Mouse (Mus musculus): Measurements from ENCODE around the gene Pde7b.
A peak's percentile ranks its signal among the peaks of the same experiment; 100 is the strongest.

Pde7b gene

DNA sequence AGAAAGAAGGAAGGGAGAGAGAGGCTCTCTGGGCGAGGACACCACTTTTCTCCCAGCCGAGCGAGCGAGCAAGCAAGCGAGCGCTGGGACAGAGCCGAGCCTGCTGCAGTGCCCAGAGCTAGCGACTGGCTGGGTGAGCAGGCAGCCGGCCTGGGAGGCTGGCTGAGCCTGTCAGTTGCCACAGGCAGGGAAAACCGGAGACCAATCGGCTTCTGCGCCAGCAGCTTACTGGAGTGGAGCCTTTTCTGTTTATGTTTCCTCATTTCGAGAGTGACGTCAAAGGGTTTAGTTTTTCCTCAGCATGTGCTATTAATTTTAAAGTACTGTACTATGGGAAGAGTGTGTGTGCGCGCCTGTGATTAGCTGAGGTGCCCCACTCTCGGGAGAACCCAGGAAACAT lies at the start of gene Pde7b:
Gene Pde7b, minus strand, starts transcription at position 173 of the 400 bp plus-strand sequence.
- peak; percentile 70 to 82 for DNase-seq (ENCODE audit: low spot score in 2 of 2)

DNA sequence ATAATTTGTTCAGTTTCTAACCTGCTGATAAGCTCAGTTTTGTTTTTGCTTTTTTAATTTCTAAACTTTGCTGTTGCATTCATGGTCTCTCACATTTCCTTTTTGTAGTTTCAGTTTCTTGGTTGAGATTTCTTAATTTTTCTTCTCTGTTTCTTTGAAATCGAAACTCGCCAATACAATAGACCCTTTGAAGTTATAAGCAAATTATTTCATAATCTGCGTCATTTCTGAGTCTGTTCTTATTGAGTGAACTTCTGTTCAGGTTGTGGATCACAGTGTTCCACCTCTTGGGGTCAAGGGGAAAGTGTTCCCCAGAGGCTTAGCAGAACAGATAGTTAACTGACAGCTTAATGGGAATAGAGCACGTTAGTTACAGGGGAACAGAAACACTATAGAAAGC lies 47.2 kb upstream of the Pde7b start:
- DNase-seq (ENCODE audit: low spot score in 2 of 2) = no peak

DNA sequence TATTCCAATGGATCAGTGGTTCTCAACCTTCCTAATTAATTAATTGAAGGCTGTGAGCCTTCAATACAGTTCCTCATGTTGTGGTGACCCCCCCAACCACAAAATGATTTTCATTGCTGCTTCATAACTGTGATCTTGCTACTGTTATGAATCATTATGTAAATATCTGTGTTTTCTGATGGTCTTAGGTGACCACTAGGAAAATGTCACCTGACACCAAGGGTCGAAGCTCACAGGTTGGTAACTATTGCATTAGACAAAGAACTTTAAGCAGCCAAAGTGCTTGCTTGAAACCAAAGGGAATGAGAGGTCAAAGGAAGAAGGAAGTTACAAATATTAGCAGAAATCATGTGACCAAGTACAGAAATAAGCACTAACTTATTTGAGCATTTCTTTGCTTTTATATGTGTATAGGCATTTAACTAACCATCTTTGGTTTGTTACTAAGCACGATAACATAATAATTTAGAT lies 45.6 kb upstream of the Pde7b start:
- DNase-seq (ENCODE audit: low spot score in 2 of 2) = no peak

DNA sequence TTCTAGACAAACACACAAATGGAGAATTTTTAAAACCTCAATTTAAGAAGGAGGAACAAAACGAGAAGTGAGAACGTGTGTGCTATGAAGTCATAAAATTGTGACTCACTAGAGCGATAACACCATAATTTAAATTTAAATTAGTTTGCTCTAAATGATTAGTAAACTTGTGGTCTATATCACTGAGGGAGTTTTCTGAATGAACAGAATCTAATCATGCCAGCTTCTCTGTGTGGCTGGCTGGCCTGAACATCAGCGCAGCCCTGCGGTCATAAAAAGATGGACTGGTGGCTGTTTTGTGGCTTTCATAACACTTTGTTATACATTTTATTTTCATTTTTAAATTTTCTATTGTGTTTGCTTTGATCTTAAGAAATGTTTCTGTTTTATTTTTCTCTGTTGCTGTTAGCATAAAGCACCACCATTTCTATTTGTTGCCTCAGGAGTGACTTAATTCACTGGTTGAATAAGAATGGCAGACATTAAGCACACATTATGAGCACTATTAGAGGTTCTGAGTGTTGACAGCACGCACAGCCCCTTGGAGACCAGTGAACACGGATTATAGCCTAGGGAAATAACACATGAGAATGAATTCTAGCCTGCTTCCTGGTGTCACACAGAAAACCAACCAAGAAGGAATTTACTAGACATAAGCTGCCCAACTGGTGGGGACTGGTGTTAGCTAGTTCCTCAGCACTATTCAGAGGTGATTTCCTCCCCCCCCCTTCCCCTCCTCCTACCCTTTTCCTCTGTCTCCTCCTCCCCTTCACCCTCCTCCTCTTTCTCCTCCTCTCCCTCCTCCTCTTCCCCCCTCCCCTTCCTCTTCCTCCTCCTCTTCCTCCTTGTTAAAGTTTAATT lies 44.9 kb upstream of the Pde7b start:
- DNase-seq (ENCODE audit: low spot score in 2 of 2) = no peak

DNA sequence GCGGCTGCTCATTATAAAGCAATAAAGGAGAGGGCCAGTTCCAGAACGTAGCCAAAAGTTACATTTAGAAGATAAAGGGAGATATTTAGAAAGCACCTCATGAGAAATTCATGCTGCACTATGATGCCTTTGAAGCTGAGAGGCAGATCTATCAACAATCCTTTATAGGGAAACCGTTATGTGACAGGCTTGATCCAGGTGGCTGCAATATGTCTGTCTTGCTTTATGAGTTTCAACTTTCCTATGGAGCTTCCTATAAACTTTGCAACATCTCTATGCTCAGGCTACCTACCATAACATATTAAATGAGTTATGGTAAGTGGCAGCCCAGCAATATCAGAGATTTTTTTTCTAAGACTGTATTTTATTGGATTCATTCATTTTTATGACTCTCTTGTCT lies 39.5 kb upstream of the Pde7b start:
- no peak for DNase-seq (ENCODE audit: low spot score in 2 of 2)

DNA sequence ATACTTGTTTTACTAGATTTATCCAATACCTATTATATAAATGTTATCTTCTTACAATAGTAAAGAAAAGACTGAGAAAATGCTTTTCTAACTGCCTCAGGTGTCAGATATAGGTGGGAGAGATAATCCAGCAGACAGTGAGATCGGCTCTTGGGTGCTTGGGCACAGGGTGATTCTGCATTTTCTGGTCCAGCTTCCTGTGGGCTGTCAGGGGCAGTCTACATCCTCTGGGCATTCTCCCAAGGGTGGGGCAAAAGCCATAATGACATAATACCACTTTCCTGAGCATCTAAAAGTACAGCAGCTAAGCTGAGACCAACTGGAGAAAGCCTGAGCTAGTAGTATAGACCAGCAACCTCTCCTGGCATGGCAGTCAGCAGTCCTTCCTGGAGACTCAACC lies 34.1 kb upstream of the Pde7b start:
- DNase-seq (ENCODE audit: low spot score in 2 of 2) = no peak

DNA sequence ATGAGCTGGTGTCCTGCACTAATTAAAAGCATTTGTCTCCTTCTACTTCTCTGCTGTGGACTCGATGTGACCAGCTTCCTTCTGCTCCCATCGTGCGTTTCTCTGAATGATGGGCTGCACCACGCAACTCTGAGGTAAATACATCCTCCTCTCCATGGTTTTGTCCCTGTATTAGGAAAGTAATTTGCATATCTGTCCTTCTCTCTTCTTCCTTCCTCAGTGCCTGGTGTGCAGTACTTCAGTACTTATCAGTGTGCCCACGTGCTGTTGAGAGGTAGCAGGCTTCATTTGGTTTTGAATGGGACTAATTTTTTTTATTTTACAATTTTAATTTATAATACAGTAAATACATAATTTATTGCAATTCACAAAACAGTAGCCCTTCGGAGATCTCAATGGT lies 33.4 kb upstream of the Pde7b start:
- no peak for DNase-seq (ENCODE audit: low spot score in 2 of 2)

DNA sequence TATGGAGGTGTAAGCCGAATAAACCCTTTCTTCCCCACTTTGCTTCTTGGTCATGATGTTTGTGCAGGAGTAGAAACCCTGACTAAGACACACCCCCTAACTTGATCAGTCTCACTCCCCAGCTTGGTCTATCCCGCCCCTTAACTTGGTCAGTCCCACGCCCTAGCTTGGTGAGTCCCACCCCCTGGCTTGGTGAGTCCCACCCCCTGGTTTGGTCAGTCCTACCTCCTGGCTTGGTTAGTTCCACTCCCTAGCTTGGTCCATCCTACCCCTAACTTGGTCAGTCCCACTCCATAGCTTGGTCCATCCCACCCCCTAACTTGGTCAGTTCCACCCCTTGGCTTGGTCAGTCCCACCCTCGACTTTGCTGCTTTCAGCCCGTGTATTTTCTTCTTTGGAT lies 31.3 kb upstream of the Pde7b start:
- no peak for DNase-seq (ENCODE audit: low spot score in 2 of 2)

DNA sequence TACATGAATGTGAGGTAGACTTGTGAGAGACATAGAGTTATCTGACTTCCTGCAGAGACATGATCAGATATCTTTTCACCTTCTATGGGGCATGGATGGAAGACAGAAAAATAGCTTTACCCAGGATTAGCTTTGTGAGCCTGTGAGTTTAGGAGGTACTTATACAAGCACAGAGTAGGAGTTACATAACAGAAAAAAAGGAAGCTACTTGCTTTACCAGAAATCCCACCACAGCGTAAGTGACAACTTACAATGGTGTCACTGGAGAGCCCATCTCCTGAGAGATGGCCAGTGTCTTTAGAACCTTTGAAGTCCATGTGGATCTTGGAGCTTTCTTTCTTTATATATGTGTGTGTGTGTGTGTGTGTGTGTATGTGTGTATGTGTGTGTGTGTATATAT lies 28.0 kb upstream of the Pde7b start:
- no peak for DNase-seq (ENCODE audit: low spot score in 2 of 2)

DNA sequence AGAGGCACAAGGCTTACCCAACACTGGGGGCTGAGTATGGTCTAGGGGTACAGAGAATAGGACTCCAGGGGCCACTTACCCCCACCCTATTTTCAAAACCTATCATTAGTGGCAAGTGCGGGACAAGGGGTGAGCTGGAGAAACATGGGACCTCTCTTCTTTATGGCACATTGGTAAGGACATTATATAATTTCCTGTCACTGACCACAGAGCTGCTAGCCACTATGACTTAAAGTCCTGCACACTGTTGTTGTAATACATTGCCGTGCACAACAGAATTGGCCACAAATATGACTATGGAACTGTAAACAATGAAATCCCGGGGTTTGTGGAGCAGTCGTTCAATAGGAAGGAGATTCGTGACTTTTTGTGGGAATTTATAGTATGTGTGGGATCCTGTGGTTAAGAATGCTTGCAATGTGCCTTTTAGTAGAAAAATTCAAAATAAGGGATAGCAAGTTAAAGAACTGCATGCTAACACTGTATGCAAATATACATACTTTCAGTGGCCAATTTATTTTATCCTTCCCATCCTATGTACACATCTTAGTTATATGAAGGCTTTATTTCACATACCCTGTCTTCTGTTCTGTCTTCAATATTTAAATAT lies 25.9 kb upstream of the Pde7b start:
- peak in 1 of 2 experiments; percentile 4 for DNase-seq (ENCODE audit: low spot score in 2 of 2)

DNA sequence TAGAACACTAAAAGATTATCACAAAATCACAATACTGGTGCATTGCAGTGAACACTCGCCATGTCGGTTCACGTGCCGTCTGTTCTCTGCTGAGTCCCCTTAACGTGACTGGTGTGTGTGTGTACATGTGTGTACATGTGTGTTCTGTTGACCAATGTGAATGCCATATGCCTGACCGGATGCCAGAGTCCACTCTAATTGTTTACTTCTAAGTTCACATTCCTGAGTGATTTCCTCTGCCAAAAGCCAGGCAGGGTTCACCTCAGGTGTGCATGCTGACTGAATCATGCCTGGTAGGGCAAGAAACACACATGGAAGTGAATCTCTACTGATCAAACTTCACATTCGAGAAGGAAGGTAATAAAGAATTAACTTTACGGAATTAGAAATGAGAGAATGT lies 24.1 kb upstream of the Pde7b start:
- no peak for DNase-seq (ENCODE audit: low spot score in 2 of 2)

DNA sequence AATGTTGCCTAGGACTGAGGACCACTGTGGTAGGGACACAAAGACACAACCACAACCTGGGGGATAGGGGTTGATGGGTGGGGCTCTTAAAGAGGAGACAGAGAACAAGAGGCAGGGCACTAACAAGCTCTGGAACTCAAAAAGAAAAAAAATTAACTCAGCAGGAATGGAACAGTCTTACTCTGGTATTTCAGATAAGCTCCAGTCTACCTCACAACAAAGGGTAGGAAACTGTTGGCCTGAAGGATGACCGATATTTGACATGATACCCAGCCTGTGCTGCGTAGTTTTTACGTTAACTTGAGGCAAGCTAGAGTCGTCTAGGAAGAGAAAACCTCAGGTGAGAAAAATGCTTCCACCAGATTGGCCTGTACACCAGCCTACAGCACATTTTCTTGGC lies 22.4 kb upstream of the Pde7b start:
- no peak for DNase-seq (ENCODE audit: low spot score in 2 of 2)

DNA sequence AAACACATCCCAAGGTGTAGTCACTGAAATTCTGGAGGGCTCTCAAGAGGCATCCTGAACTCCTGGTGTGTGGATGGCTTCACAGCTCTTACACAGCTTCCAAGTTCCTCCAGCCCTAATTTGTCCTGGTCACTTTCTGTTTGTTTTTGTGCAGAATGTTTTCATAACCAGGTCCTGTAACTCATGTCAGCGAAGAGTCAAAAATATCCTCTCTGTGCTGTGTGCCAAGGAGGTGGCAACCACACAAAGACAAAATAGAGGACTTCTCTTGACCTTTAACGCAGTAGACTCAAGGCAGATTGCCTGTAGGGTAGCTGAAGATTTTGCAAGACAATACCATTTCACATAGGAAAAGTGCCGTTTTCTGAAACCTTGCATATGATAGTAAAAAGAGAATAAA lies 14.9 kb upstream of the Pde7b start:
- DNase-seq (ENCODE audit: low spot score in 2 of 2) = no peak

DNA sequence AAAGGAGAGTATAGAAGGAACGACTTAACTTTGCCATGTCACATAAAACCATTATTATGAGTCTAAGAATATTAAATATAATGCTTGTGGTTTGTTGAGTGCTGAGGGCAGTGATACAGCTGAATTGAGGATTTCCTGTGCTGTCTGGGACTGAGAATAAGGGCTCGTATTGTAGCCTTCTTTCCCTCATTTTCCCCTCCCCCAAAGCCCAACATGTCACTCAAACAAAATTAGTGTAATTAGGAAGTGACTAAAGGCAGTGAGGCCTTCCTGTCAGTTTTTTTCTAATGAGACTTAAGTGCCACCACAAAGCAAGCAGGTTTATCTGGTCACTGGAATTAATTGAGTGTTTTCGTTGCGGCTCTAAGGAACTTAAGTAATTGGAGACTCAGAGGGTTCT lies 12.3 kb upstream of the Pde7b start:
- DNase-seq (ENCODE audit: low spot score in 2 of 2) = no peak

DNA sequence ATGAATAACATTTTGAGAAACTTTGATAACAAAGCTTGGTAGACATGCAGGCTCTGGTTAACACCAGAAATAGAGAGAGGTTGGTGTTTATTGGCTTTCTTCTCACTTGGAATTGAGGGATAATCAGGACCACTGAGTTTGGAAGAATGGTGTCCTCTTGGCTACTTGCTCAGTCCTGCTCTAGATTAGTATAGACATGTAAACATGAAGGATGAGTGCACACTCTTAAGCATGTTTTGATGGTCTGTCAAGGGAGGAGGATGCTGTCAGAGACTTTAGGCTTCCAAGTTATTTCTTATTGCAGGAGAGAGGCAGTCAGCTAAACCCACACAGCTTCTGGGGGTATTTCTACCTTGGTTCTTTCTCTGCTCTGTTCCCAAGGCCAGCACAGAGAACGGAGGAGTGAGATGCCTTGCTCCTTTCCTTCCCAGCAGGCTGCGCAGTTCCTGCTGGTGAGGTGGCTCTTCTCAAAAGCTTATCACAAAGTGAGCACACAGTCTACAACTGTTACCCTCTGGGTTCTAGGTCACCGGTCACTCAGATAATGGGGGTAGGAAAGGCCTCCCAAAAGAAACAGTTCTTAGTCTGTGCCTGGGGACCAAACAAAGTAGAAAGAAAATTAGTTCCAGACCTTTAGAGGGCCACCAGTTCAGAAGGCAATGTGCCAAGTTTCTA lies 11.0 kb upstream of the Pde7b start:
- DNase-seq (ENCODE audit: low spot score in 2 of 2) = no peak

DNA sequence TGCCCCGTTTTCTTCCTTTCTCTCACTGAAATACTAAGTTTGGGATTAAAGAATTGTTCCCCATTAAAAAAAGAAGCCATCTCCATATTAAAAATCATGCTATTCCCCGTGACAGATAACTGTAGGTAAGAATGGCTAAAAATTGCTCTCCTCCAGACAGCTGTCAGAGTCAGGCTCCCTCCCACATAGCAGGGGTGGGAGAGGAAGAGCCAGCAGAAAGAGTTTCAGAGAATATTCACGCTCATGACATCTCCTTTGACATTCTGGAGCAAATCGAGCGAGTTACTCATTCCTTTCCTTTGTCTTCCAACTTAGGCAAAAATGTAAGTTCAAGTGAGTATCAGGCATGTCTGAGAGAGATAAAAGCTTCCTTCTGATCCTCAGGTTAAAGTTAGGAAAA lies 8.7 kb upstream of the Pde7b start:
- peak in 1 of 2 experiments; percentile 12 for DNase-seq (ENCODE audit: low spot score in 2 of 2)

DNA sequence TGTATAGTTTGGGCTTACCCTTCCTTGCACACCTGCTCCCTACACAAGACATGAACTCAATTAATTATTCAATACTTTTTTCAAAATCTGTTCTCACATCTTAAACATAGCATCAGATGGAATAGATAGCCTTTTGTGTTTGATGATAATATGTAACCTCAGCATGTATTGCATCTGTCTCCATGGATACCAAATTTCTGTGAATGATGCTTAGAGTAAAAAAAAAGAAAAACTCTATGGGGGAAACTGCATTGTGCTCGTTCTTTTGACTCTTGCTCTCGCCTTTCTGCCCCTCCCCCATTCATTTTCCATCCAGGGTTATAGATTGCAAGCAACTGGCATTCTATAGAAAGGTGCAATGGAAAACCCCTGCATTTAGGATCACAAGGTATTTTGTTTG lies 7.3 kb upstream of the Pde7b start:
- no peak for DNase-seq (ENCODE audit: low spot score in 2 of 2)

DNA sequence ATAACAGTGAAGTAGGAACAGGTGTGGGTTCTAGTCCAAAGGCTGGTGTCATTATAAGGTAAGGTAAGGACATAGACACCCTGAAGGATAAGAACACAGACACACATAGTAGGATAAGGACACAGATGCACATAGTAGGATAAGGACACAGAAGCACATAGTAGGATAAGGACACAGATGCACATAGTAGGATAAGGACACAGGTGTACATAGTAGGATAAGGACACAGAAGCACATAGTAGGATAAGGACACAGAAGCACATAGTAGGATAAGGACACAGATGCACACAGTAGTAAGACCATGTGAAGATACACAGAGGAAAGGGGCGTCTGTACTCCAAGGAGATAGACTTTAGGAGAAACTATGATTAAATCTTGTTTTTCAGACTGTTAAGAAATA lies 5.2 kb upstream of the Pde7b start:
- DNase-seq (ENCODE audit: low spot score in 2 of 2) = no peak

DNA sequence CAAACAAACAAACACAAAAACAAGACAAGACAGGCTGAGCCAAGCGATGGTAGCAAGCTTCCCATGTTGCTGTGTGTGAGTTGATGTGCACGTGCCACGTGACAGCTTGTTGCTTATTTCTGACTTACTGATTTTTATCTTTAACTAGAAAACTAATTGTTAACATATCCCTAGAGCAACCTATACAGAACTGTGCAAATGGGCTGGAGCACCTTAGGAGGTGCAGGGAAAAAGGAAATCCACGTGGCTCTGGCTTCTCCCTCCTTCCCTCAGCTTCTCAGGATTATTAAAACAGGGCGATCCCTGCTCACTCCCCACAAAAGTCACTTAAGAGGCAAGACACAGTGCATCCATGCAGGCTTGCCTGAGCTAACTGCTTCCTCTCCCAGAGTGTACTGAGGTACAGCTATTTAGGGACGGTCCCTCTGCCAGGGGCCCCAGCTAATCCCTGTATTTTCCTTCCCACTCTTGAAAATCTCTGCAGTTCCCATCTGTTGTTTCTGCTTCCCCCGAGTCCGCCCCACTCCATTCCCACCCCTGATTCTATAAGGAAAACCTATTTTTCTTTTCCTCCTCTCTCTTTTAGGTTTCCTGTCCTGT lies 606 bp upstream of the Pde7b start:
- DNase-seq (ENCODE audit: low spot score in 2 of 2) = peak in 1 of 2 experiments; percentile 12

DNA sequence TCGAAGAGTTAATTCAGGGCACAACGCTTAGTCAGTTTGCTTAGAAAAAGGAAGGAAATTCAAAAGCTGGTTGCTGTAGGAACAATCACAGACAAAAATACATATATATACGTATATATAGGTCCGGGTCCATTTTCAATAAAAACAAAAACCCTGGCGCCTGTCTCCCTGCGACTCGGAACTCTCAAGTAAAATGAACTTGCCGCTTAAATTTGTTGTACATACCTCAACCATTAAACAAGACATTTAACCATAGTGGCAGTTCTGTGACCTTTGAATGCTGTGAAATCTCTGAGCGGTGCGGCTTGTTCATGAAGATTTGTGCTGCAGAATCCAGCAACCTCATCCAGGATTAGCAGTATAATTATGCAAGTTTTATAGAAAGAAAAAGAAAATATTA lies 427 bp downstream of the Pde7b start:
- no peak for DNase-seq (ENCODE audit: low spot score in 2 of 2)

DNA sequence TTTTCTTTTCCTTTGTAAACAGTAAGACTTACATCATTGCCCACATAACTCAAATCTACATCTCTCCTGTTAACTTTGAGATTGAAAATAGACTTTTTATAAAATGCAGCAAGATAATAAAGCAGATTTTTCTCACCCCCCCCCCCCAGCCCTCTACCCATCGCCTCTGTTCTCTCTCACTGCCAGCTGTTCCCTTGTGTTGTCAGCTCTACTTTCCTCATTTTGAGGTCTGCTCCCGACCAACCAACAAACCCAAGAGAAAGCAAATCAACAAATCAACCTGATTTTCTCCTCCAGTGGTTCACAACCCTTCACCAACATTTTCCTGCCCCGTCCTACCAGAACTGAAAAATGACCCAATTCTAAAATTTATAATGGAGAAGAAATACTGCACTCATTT lies 916 bp downstream of the Pde7b start:
- no peak for DNase-seq (ENCODE audit: low spot score in 2 of 2)

DNA sequence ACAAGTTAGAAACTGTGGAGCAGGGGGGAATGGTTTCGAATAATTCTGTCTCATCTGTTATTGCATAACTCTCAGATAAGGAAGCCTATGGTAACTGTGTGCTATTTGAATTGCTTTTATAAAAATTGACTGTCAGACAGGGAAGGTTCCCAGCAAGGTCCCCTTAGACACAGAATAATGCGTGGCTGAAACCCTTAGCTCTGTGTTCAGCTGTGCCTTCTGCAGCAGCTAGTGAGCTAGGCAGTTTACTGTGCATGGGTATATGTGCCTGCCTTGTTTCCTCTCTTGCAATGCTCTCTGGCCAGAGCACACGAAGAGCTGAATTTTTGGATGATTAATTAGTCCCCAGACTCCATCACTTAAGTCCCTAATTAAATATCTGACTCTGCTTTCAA lies 1.4 kb downstream of the Pde7b start:
- DNase-seq (ENCODE audit: low spot score in 2 of 2) = no peak
